Mouse (Mus musculus): ENCODE results near the gene Ypel2.

GRCm38 (mm10) chr11:86952659-86953058 lies 40.8 kb downstream of the Ypel2 start:
- TF ChIP-seq CTCF (IDR thresholded peaks at IDR 0.05; ENCODE audit: borderline replicate concordance, insufficient read depth, low read length), result no peak
- TF ChIP-seq POLR2A (IDR thresholded peaks at IDR 0.05; ENCODE audit: low read depth, low read length), result no peak
